Mouse (Mus musculus): ENCODE measurements at regions not wholly inside any gene's neighbourhood (a gene's known extent, or its start where the extent isn't known, plus 50 kb on each side); places are given as distances from the start of the nearest gene placed in this dataset.
"Not testable (repeated sequence)": the region's sequence is repeated elsewhere in the genome, so short reads cannot be mapped to it uniquely, and the experiment has no call there.

GRCm38 (mm10) chr8:37239354-37239753 is 245.9 kb downstream of the AI429214 start:
- DNase-seq, result no peak

GRCm38 (mm10) chr8:37251234-37251633 is 257.8 kb downstream of the AI429214 start:
- not testable (repeated sequence) for DNase-seq

- DNase-seq, result no peak
Observed at GRCm38 (mm10) chr8:37291069-37291850, 297.9 kb downstream of the AI429214 start.

Measured in kidney, postnatal 10 days (tissue).